Mouse (Mus musculus): ENCODE measurements around the gene Gimap3.

Gene Gimap3

DNA sequence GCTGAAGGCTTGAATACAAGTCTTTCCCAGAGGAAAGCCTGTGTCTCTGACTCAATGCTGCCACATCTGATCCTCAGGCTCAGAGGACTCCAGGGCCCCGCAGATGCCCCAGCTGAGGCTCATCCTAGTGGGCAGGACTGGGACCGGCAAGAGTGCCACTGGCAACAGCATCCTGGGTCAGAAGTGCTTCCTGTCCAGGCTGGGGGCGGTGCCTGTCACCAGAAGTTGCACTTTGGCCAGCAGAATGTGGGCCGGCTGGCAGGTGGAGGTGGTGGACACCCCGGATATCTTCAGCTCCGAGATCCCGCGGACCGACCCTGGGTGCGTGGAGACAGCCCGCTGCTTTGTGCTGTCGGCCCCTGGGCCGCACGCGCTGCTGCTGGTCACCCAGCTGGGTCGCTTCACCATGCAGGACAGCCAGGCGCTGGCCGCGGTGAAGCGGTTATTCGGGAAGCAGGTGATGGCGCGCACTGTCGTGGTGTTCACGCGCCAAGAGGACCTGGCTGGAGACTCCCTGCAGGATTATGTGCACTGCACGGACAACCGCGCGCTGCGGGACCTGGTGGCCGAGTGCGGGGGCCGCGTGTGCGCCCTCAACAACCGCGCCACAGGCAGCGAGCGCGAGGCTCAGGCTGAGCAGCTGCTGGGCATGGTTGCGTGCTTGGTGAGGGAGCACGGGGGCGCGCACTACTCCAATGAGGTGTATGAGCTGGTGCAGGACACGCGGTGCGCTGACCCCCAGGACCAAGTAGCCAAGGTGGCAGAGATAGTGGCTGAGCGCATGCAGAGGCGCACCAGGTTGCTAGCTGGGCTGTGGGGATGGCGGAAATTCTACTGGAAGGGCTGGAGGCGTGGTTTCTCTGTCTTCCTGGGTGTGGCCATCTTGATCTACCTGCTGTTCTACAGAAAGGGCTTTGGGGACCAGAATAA, 28.0 kb downstream of the Gimap3 start:
- DNase-seq = peak; percentile 41

DNA sequence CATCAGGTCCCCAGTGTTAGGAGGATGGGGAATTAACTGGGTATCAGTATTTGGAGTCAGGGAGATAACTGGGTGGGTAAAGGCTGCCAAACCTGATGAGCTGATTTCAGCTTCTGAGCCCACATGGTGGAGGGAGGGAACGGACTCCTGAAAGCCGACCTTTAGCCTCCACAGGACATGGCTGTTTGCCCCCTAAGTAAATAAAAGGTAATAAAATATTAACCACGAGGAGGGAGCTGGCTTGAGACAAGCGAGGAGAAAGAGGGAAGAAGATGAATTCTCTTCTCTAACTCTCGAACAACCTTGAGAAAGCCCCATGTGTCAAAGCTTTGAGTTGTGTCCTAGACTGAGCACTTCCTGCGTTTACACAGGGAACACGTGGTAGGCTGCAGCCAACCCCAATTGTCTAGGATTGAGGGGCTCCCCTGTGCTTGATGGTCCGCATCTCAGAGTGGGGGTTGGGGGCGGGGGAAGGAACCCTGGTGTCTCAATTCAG, 28.9 kb downstream of the Gimap3 start:
- DNase-seq = no peak

DNA sequence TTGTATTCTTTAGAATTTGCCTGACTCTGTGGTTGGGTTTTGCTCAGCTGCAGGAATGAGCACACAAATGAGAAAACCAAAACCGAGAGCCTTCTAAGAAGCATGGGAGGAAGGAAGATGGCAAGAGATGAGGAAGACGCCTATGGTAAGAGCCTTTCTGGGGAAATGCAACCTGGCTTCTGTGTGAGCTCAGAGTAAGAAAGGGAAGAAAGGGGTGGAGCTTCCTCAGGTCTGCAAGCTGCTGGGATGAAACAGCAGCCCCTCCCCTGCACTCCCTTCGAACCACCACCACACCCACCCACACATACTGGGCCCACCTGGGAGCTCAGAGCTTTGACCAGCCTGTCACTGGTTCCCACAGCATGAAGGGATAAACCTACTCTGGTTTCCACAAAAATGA, 29.4 kb downstream of the Gimap3 start:
- no peak for DNase-seq

DNA sequence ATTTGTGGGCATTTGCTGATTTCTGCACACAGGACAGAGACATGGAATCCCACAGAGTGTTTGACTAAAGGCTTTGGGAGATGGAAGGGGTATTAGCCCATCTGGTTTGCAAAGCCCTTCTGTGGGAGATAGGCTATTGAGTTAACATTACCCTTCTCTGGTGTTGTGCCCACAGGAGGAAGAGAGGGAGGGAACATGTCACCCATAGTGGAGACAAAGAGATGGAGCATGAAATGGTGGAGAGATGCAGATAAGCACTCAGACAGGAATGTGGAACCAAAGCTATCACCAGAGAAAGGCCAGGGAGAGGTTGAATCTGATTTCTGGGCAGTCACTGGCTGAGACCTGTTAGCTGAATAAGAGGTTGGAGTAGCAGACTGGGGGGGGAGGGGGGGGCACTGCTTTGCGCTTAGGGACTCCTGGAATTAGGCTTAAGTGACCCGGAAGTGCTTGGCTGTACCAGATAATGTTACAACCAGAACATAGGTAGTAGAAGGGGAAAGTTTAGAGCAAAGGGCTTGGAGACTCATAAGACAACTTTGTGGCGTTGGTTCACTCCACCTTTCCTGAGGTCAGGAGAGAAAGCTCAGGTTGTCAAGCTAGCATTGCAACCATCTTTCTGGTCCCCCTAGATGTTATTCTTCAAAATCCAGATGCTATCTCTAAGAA, 30.0 kb downstream of the Gimap3 start:
- DNase-seq = no peak

DNA sequence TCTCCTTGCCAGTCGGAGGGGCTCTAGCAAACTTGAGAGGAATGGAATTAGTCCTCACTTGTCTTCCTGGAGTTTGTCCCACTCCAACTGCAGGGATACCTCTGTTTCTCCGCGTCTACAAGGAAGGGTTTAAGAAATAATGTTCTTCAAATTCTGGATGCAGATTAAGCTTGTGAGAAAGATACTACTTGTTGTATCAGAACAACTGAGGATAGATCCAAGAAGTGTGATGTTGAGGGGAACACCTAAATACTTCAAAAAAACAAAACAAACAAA, 30.9 kb downstream of the Gimap3 start:
- DNase-seq = no peak

DNA sequence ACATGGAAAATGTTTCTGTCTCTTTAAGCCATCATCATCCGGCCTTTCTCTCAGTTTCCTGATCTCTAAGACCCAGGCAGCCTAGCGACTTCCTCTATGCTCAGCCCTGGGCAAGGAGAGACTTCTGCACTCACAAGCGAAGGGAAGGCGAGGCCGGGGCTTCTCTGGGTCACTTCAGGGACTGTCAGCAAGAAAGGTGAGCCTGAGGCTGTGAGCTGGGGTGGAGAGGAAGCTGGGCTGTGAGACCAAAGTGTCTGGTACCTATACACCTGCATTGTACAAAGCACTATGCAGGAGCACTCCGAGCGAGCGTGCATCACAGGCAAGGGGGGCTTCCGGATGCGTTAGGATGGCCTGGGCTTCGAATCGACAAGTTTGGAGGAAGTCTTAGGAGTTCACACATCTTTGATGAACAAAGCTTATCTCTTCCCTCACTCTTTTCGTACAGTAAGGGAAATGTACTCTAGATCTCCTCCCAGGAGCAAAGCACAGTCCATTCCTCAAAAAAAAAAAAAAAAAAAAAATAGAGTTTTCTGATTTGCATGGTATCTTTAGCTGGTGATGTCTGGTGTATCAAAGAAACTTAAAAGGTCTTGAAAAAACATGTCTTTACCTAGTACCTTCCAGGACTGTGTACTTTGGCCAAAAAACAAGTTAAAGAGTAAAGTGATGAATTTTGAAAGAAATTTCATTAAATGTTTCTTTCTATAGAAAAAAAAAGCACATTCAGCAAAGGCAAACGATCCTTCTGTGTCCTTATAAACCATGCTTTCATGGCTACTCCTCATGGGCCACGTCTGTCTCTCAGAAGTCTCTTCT, 31.5 kb downstream of the Gimap3 start, which contains the start of gene Gimap1:
TSS of gene Gimap1 (plus strand) at position 94 of the 819 bp plus-strand sequence.
- DNase-seq = no peak

DNA sequence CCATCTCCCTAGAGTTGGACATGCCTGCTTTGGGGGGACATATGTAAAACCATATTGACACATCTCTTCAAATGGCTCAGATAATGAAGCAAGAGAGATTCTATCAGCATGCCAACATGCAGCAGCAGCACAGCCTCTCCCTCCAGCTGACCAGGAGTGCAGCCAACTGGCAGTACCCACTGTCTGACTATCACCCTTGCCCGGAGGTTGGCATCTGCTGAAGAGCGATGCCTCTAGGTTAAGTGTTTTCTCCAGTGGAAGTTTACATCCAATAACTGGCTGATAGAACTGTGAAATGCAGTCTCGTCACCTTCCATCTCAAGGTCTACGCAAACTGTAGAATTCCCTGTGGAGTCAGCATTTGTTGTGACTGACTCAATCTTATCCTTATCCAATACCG, 33.0 kb downstream of the Gimap3 start:
- DNase-seq = no peak

DNA sequence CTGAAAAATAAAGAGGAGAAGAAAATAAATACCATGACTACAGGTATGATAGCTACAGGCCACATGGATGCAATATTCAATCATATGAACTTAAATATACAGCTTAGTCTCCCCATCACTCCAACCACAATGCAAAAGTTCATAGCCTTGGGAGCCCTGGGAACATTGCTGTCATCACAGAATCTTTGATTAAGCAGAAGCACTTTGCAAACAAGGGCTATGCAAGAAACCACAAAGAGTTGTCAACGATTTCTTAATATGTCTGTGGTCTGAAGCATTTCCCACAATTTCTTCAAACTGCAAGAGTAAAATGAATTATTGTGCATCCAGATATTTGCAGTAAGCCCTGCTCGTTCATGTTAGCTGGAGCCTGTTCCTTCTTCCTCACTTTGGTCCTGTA, 33.6 kb downstream of the Gimap3 start:
- no peak for DNase-seq

DNA sequence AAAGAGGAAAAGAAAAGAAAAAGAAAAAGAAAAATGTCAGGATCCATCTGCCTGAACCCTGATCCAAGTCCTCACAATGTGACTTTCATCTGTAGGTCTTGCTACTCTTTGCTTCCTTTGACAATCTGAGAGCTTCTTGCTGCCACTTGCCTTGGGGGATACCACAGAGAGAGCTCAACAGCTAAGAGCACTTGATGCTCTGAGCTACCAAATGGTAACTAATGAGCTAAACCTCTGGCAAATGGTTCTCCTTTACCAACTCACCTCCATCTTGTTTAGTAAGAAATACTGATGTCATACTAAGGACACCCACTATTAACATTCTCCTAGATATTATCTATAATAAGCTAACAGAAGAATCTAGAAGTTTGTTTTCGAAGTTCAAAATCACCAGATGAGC, 37.0 kb downstream of the Gimap3 start:
- DNase-seq = no peak

DNA sequence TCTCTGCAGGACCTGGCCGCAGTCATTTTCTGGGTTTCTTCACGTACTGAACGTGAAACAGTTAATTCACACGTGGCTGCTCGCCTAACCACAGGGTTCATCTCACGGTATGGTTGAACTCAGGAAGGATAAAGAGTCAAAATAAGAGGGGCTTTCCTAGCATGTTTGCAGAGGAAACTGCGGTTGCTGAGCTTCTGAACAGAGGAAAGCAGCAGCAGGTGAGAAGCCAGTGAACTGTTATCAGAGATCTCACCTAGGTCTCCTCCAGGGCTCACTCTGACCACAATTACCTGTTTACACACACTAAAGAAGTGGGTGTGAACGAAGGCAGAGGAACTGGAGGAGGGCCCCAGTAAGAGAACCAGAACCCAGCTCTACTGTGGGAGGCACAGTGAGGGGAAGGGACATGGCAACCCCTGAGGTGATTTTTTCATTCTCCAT, 37.8 kb downstream of the Gimap3 start:
- no peak for DNase-seq

DNA sequence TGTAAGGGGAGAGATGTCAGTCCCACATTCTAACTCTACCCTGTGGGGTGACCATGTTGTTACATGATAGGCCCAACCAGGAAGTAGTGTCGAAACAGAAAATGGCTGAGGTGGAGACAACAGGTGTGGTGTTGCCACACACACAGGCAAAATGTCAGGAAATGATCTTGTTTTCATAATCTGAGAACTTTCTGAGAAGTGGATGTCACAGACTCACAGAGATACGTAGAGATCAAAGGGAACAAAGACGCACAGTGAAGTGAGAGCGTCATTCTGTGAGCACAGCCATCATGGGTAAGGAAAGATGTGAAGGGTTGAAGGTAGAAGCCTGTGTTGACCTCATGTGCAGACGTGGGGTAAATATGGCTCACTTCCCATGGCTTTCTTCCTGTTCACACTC, 42.9 kb downstream of the Gimap3 start:
- DNase-seq = no peak

DNA sequence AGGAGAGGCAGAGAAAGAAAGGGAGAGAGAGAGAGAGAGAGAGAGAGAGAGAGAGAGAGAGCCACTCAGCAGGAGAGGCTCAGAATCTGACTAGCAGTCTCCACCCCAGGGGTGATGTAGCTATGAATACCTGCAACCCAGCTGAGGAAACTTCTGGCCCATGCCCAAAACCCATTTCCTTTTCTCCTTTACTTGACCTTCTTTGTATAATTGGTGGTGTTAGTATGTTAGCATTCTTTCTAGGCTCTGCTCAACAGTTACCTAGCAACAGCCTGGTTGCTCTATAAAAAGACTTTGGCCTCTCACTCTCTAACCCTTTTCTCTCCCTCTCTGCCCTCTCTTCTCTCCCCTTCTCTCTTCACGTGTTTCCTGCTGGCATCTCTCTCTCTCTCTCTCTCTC, 45.2 kb downstream of the Gimap3 start:
- peak; percentile 8 for DNase-seq

DNA sequence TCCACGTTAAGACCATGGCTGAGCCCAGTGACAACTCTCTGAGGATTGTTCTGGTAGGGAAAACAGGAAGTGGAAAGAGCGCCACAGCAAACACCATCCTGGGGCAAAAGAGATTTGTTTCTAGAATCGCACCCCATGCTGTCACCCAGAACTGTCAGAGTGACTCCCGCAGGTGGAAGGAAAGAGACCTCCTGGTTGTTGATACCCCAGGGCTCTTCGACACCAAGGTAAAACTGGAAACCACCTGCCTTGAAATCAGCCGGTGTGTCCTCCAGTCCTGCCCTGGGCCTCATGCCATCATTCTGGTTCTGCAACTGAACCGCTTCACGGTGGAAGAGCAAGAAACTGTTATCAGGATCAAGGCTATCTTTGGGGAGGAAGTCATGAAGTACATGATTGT, 47.2 kb downstream of the Gimap3 start:
- DNase-seq = no peak

DNA sequence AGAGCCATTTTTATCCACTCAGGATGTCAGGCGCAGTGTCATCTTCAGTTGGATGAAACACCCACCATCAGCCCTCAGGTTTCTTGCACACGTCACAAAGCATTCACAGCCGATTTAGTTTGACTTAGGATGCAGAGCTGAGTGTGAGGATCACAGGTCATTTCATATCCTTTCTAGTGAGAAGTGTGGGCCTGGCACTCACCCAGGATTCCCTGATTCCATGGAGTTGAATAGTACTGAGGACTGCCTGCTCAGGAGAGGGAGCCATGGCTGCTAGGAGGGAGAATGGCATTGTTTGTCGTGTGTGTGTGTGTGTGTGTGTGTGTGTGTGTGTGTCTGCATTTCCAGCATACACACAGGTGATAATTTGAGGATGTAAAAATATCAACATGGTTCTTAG, 50.3 kb downstream of the Gimap3 start:
- no peak for DNase-seq

DNA sequence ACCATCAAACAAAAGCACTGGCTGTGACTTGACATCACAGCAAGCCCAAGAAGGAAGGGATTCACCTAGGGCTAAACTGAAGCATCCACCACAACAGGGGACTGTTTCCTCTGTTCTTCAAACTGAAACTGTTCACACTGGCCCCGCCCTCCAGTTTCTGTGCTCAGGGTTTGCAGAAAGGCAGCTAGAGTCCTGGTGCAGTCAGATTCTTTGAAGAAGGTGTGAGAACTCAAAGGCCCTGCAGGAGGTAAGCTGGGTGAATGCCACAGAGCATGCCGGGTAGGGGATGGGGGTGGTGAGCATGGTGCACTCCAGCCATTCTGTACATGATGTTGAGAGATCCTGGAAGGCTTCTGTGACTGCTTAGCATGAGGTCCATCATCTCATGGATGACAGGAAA, 52.2 kb downstream of the Gimap3 start, which contains the start of the genes Gm28053 and Gimap7:
TSS of gene Gm28053 (plus strand) at position 153 of the 400 bp plus-strand sequence.
TSS of gene Gimap7 (plus strand) at position 167 of the 400 bp plus-strand sequence.
- DNase-seq = no peak

Measured in embryo, embryonic 11 days (tissue).